Mouse (Mus musculus) heart, postnatal 0 days (tissue): ENCODE measurements around the gene Klk5. TPM values are rescaled to one million over a fixed set of nuclear protein-coding genes. Genes with fewer than 3 reads are reported as not detected.

Experiments used
- ATAC-seq: fragments of 200-750 bp; cut with Nextera tagmentation; 2 replicates; pipeline ENCODE4 v1.8.0; 2017; ENCODE audit warnings: low read depth, moderate number of reproducible peaks, moderate library complexity; ENCODE audit not compliant: insufficient read depth
- DNase-seq: peaks from one replicate; pipeline ENCODE4 v3.0.0-alpha.2; 2016; ENCODE audit warnings: low spot score
- H3K27ac ChIP-seq: fragments of 300-500 bp; sonication (generic); 2 replicates; pipeline ENCODE4 v1.5.1; 2014; ENCODE audit warnings: low read depth, mild to moderate bottlenecking
- H3K27me3 ChIP-seq: fragments of 300-500 bp; sonication (generic); 2 replicates; pipeline ENCODE4 v1.6.1; 2014; ENCODE audit warnings: low read length, mixed read lengths; ENCODE audit not compliant: control insufficient read depth, insufficient read depth
- H3K36me3 ChIP-seq: fragments of 300-500 bp; sonication (generic); replicated peaks from 2 replicates; pipeline ENCODE4 v1.6.1; 2014; ENCODE audit warnings: low read length, mixed read lengths; ENCODE audit not compliant: control insufficient read depth, insufficient read depth
- H3K4me1 ChIP-seq: fragments of 300-500 bp; sonication (generic); 2 replicates; pipeline ENCODE4 v1.6.1; 2014; ENCODE audit warnings: antibody characterized with exemption; ENCODE audit not compliant: control insufficient read depth, insufficient read depth
- H3K4me2 ChIP-seq: fragments of 300-500 bp; sonication (generic); 2 replicates; pipeline ENCODE4 v1.6.1; 2014; ENCODE audit warnings: low read depth, mild to moderate bottlenecking, low read length, moderate library complexity
- H3K4me3 ChIP-seq: fragments of 300-500 bp; sonication (generic); 2 replicates; pipeline ENCODE4 v1.5.1; 2014; ENCODE audit warnings: low read depth, low read length
- H3K9ac ChIP-seq: fragments of 300-500 bp; sonication (generic); replicated peaks from 2 replicates; pipeline ENCODE4 v1.6.1; 2014; ENCODE audit warnings: low read depth, low read length, mixed read lengths
- H3K9me3 ChIP-seq: fragments of 300-500 bp; sonication (generic); replicated peaks from 2 replicates; pipeline ENCODE4 v1.6.1; 2016; ENCODE audit warnings: low read length; ENCODE audit not compliant: control insufficient read depth
- CTCF ChIP-seq: IDR thresholded peaks from 2 replicates; pipeline ENCODE4 v1.5.1; 2016; ENCODE audit warnings: antibody characterized with exemption, control low read depth, low read depth
- EP300 ChIP-seq: IDR thresholded peaks from 2 replicates; pipeline ENCODE4 v1.6.1; 2016; ENCODE audit warnings: antibody characterized with exemption, low read depth
- WGBS: fragments of 180-500 bp; shearing (Covaris S2); extraction: QIAGEN DNeasy Blood & Tissue Kit; methylation state at CpG from one replicate; pipeline ENCODE4 v1.1.7; 2014; 5-methylcytosine and 5-hydroxymethylcytosine counted together
- polyA plus RNA-seq: library from polyadenylated mRNA; unstranded; fragments of >200 nt; fragmentation: Nextera tagmentation; extraction: Ambion mirVana; gene quantifications from 2 replicates; pipeline ENCODE4 v1.2.1, GENCODE M21; 2015
- total RNA-seq: library from RNA; depleted of rRNA; stranded (reverse); fragments of >200 nt; gene quantifications from 2 replicates; pipeline ENCODE4 v1.2.3, GENCODE M21; 2014; ENCODE audit warnings: low replicate concordance; rRNA removed

Gene Klk5
- total and polyA plus RNA-seq, 2 experiments from 2014 or later: not detected

- WGBS: 54% methylated on average over 5 of the region's 5 CpGs
- Histone ChIP-seq H3K9ac (no peak overlapping the region), H3K27me3 (no peaks in the 10 kb centered on the region), H3K4me2 (no peak overlapping the region), H3K4me1 (no peaks in the 10 kb centered on the region), H3K27ac (no peak overlapping the region), H3K36me3 (no peaks in the 10 kb centered on the region), H3K9me3 (no peaks in the 10 kb centered on the region), H3K4me3 (no peak overlapping the region)
- TF ChIP-seq CTCF (no peak), EP300 (no peak)
- ATAC-seq: no peak
- no peak for DNase-seq
These were observed 49.6 kb downstream of the Klk5 start for GRCm38 (mm10) chr7:43891365-43891764.

DNA sequence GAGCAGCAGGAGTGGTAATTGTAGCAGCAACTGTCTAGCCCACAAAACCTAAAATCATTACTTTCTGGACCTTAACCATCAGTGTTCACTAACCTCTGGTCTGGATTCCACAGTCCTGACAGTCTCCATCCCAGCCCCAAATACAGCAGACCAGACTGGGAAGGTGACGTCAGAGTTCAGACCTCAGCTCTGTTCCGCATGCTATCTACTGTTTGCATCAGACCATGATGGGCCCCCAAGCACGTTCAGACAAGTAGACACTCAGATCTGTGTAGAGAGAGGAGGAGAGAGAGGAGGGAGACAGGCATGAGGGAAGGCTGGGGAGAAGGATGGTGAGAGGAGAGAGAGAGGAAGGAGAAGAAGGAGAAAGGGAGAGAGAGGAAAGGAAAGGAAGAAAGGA, 50.0 kb downstream of the Klk5 start:
- no peaks in the 10 kb centered on the region for H3K9me3 ChIP-seq
- H3K4me3 ChIP-seq: no peak overlapping the region
- no peaks in the 10 kb centered on the region for H3K4me1 ChIP-seq
- no peaks in the 10 kb centered on the region for H3K27me3 ChIP-seq
- H3K36me3 ChIP-seq: no peaks in the 10 kb centered on the region
- H3K4me2 ChIP-seq: no peak overlapping the region
- no peak overlapping the region for H3K9ac ChIP-seq
- DNase-seq (no peak), ATAC-seq (no peak)
- H3K27ac ChIP-seq: no peak overlapping the region
- WGBS: 47% methylated on average over 3 of the region's 3 CpGs
- TF ChIP-seq CTCF (no peak), EP300 (no peak)

DNA sequence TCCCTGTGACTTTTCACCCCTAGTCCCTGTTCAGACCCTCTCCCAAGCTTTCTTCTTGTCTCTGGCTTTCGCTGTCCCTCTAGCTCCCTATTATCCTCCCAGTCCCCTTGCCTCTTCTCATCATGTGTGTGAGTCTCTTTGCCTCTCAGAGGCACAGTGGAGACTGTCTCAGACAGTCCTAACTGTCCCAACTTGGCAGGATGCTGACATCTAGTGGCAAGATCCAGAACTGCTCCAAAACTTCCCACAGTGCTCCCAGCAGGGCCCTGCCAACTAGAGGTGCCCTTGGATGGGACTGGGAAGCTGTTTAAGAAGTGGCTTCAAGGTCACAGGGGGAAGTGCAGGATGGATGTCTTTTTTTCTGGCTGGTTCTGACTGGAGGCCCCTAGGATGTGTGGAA, 53.1 kb downstream of the Klk5 start:
- no peak overlapping the region for H3K4me3 ChIP-seq
- no peaks in the 10 kb centered on the region for H3K9me3 ChIP-seq
- WGBS: 6% methylated on average over 1 of the region's 1 CpGs
- no peak overlapping the region for H3K27ac ChIP-seq
- peak; percentile 74 for DNase-seq
- ATAC-seq: peak; percentile 94
- H3K4me1 ChIP-seq: no peaks in the 10 kb centered on the region
- H3K36me3 ChIP-seq: no peaks in the 10 kb centered on the region
- no peak overlapping the region for H3K9ac ChIP-seq
- TF ChIP-seq CTCF (peak; percentile 95), EP300 (no peak)
- no peaks in the 10 kb centered on the region for H3K27me3 ChIP-seq
- H3K4me2 ChIP-seq: no peak overlapping the region

Other genes starting within 250 kb of the Klk5 start
- gene Zfp819, start 234.8 kb upstream of the Klk5 start, total RNA-seq: not detected in 2 replicates
- gene Zfp819, start 234.8 kb upstream of the Klk5 start, polyA plus RNA-seq: not detected in 2 replicates
- gene Ceacam18, start 207.3 kb upstream of the Klk5 start, total RNA-seq: not detected in 2 replicates
- gene Ceacam18, start 207.3 kb upstream of the Klk5 start, polyA plus RNA-seq: not detected in 2 replicates
- gene Siglece, start 181.8 kb upstream of the Klk5 start, total RNA-seq: not detected in 2 replicates
- gene Siglece, start 181.8 kb upstream of the Klk5 start, polyA plus RNA-seq: 0.41 and 0.56 TPM in 2 replicates
- gene Ctu1, start 170.0 kb upstream of the Klk5 start, total RNA-seq: 6.3 and 7.9 TPM in 2 replicates
- gene Ctu1, start 170.0 kb upstream of the Klk5 start, polyA plus RNA-seq: 3.6 and 3.9 TPM in 2 replicates
- not detected in 2 replicates for gene Klk14, start 151.6 kb upstream of the Klk5 start, total RNA-seq
- gene Klk14, start 151.6 kb upstream of the Klk5 start, polyA plus RNA-seq: not detected in 2 replicates
- not detected in 2 replicates for gene Klk13, start 129.4 kb upstream of the Klk5 start, total RNA-seq
- gene Klk13, start 129.4 kb upstream of the Klk5 start, polyA plus RNA-seq: not detected in 2 replicates
- gene Klk12, start 73.1 kb upstream of the Klk5 start, total RNA-seq: not detected in 2 replicates
- gene Klk12, start 73.1 kb upstream of the Klk5 start, polyA plus RNA-seq: not detected in 2 replicates
- gene Klk11, start 67.4 kb upstream of the Klk5 start, total RNA-seq: not detected in 2 replicates
- 0.15 TPM in 1 of 2 replicates, not detected in the other for gene Klk11, start 67.4 kb upstream of the Klk5 start, polyA plus RNA-seq
- gene Klk10, start 60.9 kb upstream of the Klk5 start, total RNA-seq: 0.31 TPM in 1 of 2 replicates, not detected in the other
- 0.27 and 0.52 TPM in 2 replicates for gene Klk10, start 60.9 kb upstream of the Klk5 start, polyA plus RNA-seq
- gene Klk9, start 50.1 kb upstream of the Klk5 start, total RNA-seq: not detected in 2 replicates
- 0.08 TPM in 1 of 2 replicates, not detected in the other for gene Klk9, start 50.1 kb upstream of the Klk5 start, polyA plus RNA-seq
- 9.3 and 40.6 TPM in 2 replicates for gene Klk8, start 44.4 kb upstream of the Klk5 start, total RNA-seq
- gene Klk8, start 44.4 kb upstream of the Klk5 start, polyA plus RNA-seq: 16.4 and 17.0 TPM in 2 replicates
- gene Klk7, start 30.7 kb upstream of the Klk5 start, total RNA-seq: not detected in 2 replicates
- 0.05 TPM in 1 of 2 replicates, not detected in the other for gene Klk7, start 30.7 kb upstream of the Klk5 start, polyA plus RNA-seq
- not detected in 2 replicates for gene Klk6, start 17.5 kb upstream of the Klk5 start, total RNA-seq
- gene Klk6, start 17.5 kb upstream of the Klk5 start, polyA plus RNA-seq: not detected in 2 replicates
- gene Klk4, start 39.2 kb downstream of the Klk5 start, total RNA-seq: not detected in 2 replicates
- not detected in 2 replicates for gene Klk4, start 39.2 kb downstream of the Klk5 start, polyA plus RNA-seq
- gene Klk15, start 91.8 kb downstream of the Klk5 start, total RNA-seq: not detected in 2 replicates
- gene Klk15, start 91.8 kb downstream of the Klk5 start, polyA plus RNA-seq: not detected in 2 replicates
- gene Klk1b8, start 108.7 kb downstream of the Klk5 start, total RNA-seq: not detected in 2 replicates
- gene Klk1b8, start 108.7 kb downstream of the Klk5 start, polyA plus RNA-seq: not detected in 2 replicates
- gene Klk1b1, start 124.8 kb downstream of the Klk5 start, total RNA-seq: not detected in 2 replicates
- not detected in 2 replicates for gene Klk1b1, start 124.8 kb downstream of the Klk5 start, polyA plus RNA-seq
- not detected in 2 replicates for gene Klk1b9, start 134.1 kb downstream of the Klk5 start, total RNA-seq
- not detected in 2 replicates for gene Klk1b9, start 134.1 kb downstream of the Klk5 start, polyA plus RNA-seq
- not detected in 2 replicates for gene Klk1b11, start 153.9 kb downstream of the Klk5 start, total RNA-seq
- not detected in 2 replicates for gene Klk1b11, start 153.9 kb downstream of the Klk5 start, polyA plus RNA-seq
- not detected in 2 replicates for gene Klk1b26, start 170.2 kb downstream of the Klk5 start, total RNA-seq
- not detected in 2 replicates for gene Klk1b26, start 170.2 kb downstream of the Klk5 start, polyA plus RNA-seq
- gene Klk1b27, start 210.3 kb downstream of the Klk5 start, total RNA-seq: not detected in 2 replicates
- not detected in 2 replicates for gene Klk1b27, start 210.3 kb downstream of the Klk5 start, polyA plus RNA-seq